Mouse (Mus musculus) testis, adult 10 weeks (tissue): ENCODE data around the gene Ndufaf2. TPM values are rescaled to one million over a fixed set of nuclear protein-coding genes. Genes with fewer than 3 reads are reported as not detected.

Experiments used
- polyA plus RNA-seq: library from polyadenylated mRNA; stranded (reverse); fragments of 350-450 nt; fragmentation: Illumina TruSeq; extraction: RNeasy Lipid Tissue Mini Kit (QIAGEN cat#74804); gene quantifications from one replicate; pipeline ENCODE4 v1.2.3, GENCODE M21; 2014; ENCODE audit warnings: low read depth, low replicate concordance

Gene Ndufaf2
- polyA plus RNA-seq: 192 TPM

GRCm38 (mm10) chr13:108158465-108159240, at the start of gene Ndufaf2, which contains the start of gene Ercc8:
Ndufaf2 (minus strand) TSS chr13:108158623.
Ercc8 (plus strand) TSS chr13:108158731.

GRCm38 (mm10) chr13:108044222-108044941, 114.0 kb downstream of the Ndufaf2 start, which contains the start of gene Smim15:
Smim15 (plus strand) TSS chr13:108044446.

Other genes with a start within 250 kb of the Ndufaf2 start
- 25.6 TPM for gene Smim15, start 114.2 kb downstream of the Ndufaf2 start, polyA plus RNA-seq
- gene Ercc8, start 108 bp upstream of the Ndufaf2 start, polyA plus RNA-seq: 33.5 TPM
- 0.90 TPM for gene Elovl7, start 55.8 kb upstream of the Ndufaf2 start, polyA plus RNA-seq
- gene Depdc1b, start 157.7 kb upstream of the Ndufaf2 start, polyA plus RNA-seq: 6.3 TPM